Mouse (Mus musculus): ENCODE results near the gene Gpr39.

GRCm38 (mm10) chr1:125677286-125677685 lies 491 bp downstream of the Gpr39 start:
- TF ChIP-seq CTCF (IDR thresholded peaks at IDR 0.05; ENCODE audit: insufficient read depth, low read depth, low read length) (no peak), POLR2A (IDR thresholded peaks at IDR 0.05; ENCODE audit: insufficient read depth, low read depth, low read length) (no peak)

Data from olfactory bulb, adult 2 months (tissue).